Mouse (Mus musculus): ENCODE data around the gene Pttg1ip.

GRCm38 (mm10) chr10:77537215-77538209 lies 44.0 kb upstream of the Pttg1ip start:
- TF ChIP-seq GATA1 (IDR thresholded peaks at IDR 0.05; ENCODE audit: borderline replicate concordance, low read length) = no peak
- TF ChIP-seq FLI1 (IDR thresholded peaks at IDR 0.05; ENCODE audit: low read length) = no peak
